Mouse (Mus musculus) brain, embryonic 14.5 days (tissue): Measurements from ENCODE around the gene Fam129a. TPM values are rescaled to one million over a fixed set of nuclear protein-coding genes. Genes with fewer than 3 reads are reported as not detected.

Experiments
- DNase-seq: peaks from one replicate; pipeline ENCODE4 v3.0.0-alpha.2; 2011; ENCODE audit warnings: low read depth
- CTCF ChIP-seq: fragments of 200-500 bp; IDR thresholded peaks from 2 replicates; pipeline ENCODE4 v1.5.1; 2012; ENCODE audit warnings: inconsistent platforms, mild to moderate bottlenecking, moderate library complexity, borderline replicate concordance; ENCODE audit not compliant: insufficient read depth, insufficient read length; ENCODE audit errors: extremely low read depth
- POLR2A ChIP-seq: fragments of 200-500 bp; IDR thresholded peaks from 2 replicates; pipeline ENCODE4 v1.6.1; 2012; ENCODE audit warnings: mild to moderate bottlenecking, inconsistent platforms, borderline replicate concordance; ENCODE audit not compliant: poor library complexity, insufficient read depth, insufficient read length, severe bottlenecking; ENCODE audit errors: extremely low read depth
- polyA plus RNA-seq: library from polyadenylated mRNA; depleted of rRNA; stranded (reverse); fragments of >200 nt; gene quantifications from 2 replicates; pipeline ENCODE4 v1.2.3, GENCODE M21; 2012

Gene Fam129a
- polyA plus RNA-seq, 1 experiment = 0.90 TPM

- TF ChIP-seq CTCF (peak; percentile 80), POLR2A (no peak)
- peak; percentile 82 for DNase-seq
These were observed 6.6 kb upstream of the Fam129a start for GRCm38 (mm10) chr1:151564377-151564776.

GRCm38 (mm10) chr1:151568682-151569081 lies 2.3 kb upstream of the Fam129a start:
- no peak for DNase-seq
- no peak for TF ChIP-seq POLR2A
- no peak for TF ChIP-seq CTCF

GRCm38 (mm10) chr1:151571838-151572578 lies 1.0 kb downstream of the Fam129a start:
- TF ChIP-seq POLR2A = no peak
- TF ChIP-seq CTCF = no peak
- DNase-seq = no peak

GRCm38 (mm10) chr1:151572601-151573320 lies 1.8 kb downstream of the Fam129a start:
- no peak for TF ChIP-seq CTCF
- no peak for DNase-seq

GRCm38 (mm10) chr1:151580200-151580982 lies 9.4 kb downstream of the Fam129a start:
- DNase-seq = no peak
- no peak for TF ChIP-seq POLR2A
- no peak for TF ChIP-seq CTCF

- DNase-seq = no peak
These were observed 10.5 kb downstream of the Fam129a start for GRCm38 (mm10) chr1:151581454-151581853.

GRCm38 (mm10) chr1:151581977-151582376 lies 11.0 kb downstream of the Fam129a start:
- DNase-seq = no peak
- TF ChIP-seq CTCF (no peak), POLR2A (no peak)

More at GRCm38 (mm10) chr1:151581454-151581853, 10.5 kb downstream of the Fam129a start:
- TF ChIP-seq CTCF = no peak
- no peak for TF ChIP-seq POLR2A

GRCm38 (mm10) chr1:151583457-151584181 lies 12.6 kb downstream of the Fam129a start:
- no peak for DNase-seq
- TF ChIP-seq POLR2A = no peak
- TF ChIP-seq CTCF = no peak

- TF ChIP-seq CTCF (no peak), POLR2A (no peak)
- DNase-seq = no peak
These were observed 13.1 kb downstream of the Fam129a start for GRCm38 (mm10) chr1:151584182-151584471.

- TF ChIP-seq POLR2A = no peak
- TF ChIP-seq CTCF = no peak
- DNase-seq = no peak
These were observed 13.7 kb downstream of the Fam129a start for GRCm38 (mm10) chr1:151584565-151585216.
